Mouse (Mus musculus): Measurements from ENCODE around the gene Nos1. TPM values are rescaled to one million over a fixed set of nuclear protein-coding genes. Genes with fewer than 3 reads are reported as not detected.
A peak's percentile ranks its signal among the peaks of the same experiment; 100 is the strongest.

Nos1 gene
- total RNA-seq, 2 experiments from 2014 or later = 36.0 to 42.2 TPM

- no peak for DNase-seq
- intact Hi-C loops (cut with DNase I) = loop anchor here (5.0 kb wide), 1 partner anchor 442 kb away; no protein-coding TSS in a partner anchor
Observed at GRCm38 (mm10) chr5:117949393-117949792, 168.6 kb downstream of the Nos1 start.

GRCm38 (mm10) chr5:117953893-117954292 is 173.1 kb downstream of the Nos1 start:
- intact Hi-C loops (cut with DNase I) = no loop called here
- DNase-seq = no peak

GRCm38 (mm10) chr5:117954429-117954828 is 173.6 kb downstream of the Nos1 start:
- peak; percentile 69 for DNase-seq
- intact Hi-C loops (cut with DNase I) = no loop called here

- peak; percentile 53 for DNase-seq
- intact Hi-C loops (cut with DNase I) = no loop called here
Observed at GRCm38 (mm10) chr5:117955675-117956420, 175.0 kb downstream of the Nos1 start.

- intact Hi-C loops (cut with DNase I) = no loop called here
- peak; percentile 18 for DNase-seq
Observed at GRCm38 (mm10) chr5:117964750-117965149, 183.9 kb downstream of the Nos1 start.

- intact Hi-C loops (cut with DNase I) = no loop called here
- DNase-seq = no peak
Observed at GRCm38 (mm10) chr5:117966956-117967355, 186.1 kb downstream of the Nos1 start.

- intact Hi-C loops (cut with DNase I) = no loop called here
- DNase-seq = no peak
Observed at GRCm38 (mm10) chr5:117967659-117968069, 186.8 kb downstream of the Nos1 start.

- intact Hi-C loops (cut with DNase I) = no loop called here
- no peak for DNase-seq
Observed at GRCm38 (mm10) chr5:117969681-117970427, 189.0 kb downstream of the Nos1 start.

GRCm38 (mm10) chr5:117976263-117976656 is 195.4 kb downstream of the Nos1 start:
- DNase-seq = no peak
- intact Hi-C loops (cut with DNase I) = no loop called here

GRCm38 (mm10) chr5:117976657-117977500 is 196.0 kb downstream of the Nos1 start, which contains the start of gene Fbxo21:
Fbxo21 (plus strand) TSS chr5:117976730.
- DNase-seq = peak; percentile 98
- intact Hi-C loops (cut with DNase I) = no loop called here

- DNase-seq = peak; percentile 55
- intact Hi-C loops (cut with DNase I) = no loop called here
Observed at GRCm38 (mm10) chr5:117977501-117978158, 196.8 kb downstream of the Nos1 start.

- intact Hi-C loops (cut with DNase I) = no loop called here
Observed at GRCm38 (mm10) chr5:117978159-117978697, 197.4 kb downstream of the Nos1 start.

GRCm38 (mm10) chr5:117979082-117979481 is 198.2 kb downstream of the Nos1 start:
- no peak for DNase-seq
- intact Hi-C loops (cut with DNase I) = no loop called here

More at GRCm38 (mm10) chr5:117978159-117978697, 197.4 kb downstream of the Nos1 start:
- DNase-seq = no peak

GRCm38 (mm10) chr5:117980921-117981320 is 200.1 kb downstream of the Nos1 start:
- no peak for DNase-seq
- intact Hi-C loops (cut with DNase I) = no loop called here

- DNase-seq = no peak
- intact Hi-C loops (cut with DNase I) = no loop called here
Observed at GRCm38 (mm10) chr5:117981943-117982342, 201.1 kb downstream of the Nos1 start.

GRCm38 (mm10) chr5:117986327-117986726 is 205.5 kb downstream of the Nos1 start:
- intact Hi-C loops (cut with DNase I) = no loop called here
- no peak for DNase-seq

- intact Hi-C loops (cut with DNase I) = no loop called here
- no peak for DNase-seq
Observed at GRCm38 (mm10) chr5:117987891-117988290, 207.1 kb downstream of the Nos1 start.

GRCm38 (mm10) chr5:117988367-117988766 is 207.5 kb downstream of the Nos1 start:
- intact Hi-C loops (cut with DNase I) = no loop called here
- DNase-seq = no peak

GRCm38 (mm10) chr5:117989773-117990172 is 208.9 kb downstream of the Nos1 start:
- DNase-seq = no peak
- intact Hi-C loops (cut with DNase I) = no loop called here

- intact Hi-C loops (cut with DNase I) = no loop called here
- DNase-seq = no peak
Observed at GRCm38 (mm10) chr5:117990957-117991356, 210.1 kb downstream of the Nos1 start.

All from left cerebral cortex, postnatal 4 days (tissue).